Comparison of ENCODE assay signal across 8 mouse cellular contexts in the genomic region with DNA sequence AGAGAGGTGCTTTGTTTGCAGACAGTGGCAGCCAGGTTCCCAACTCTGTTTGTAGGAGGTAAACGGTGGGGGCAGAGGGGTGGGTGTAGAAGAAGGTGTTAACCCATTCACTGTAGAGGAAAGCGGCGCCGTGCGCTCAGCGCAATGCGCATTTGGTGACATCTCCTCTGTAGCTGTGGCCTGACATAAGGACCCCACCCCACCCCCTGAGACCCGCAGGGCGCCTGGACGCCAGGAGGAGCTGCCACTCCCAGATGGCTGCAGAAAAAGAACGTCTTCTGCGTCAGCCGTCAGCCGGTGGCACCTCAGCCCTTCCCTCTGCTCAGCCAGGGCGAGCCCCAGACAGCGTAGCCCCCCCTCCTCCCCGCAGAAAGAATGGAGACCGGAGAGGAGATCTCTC. TPM values are rescaled to one million over a fixed set of nuclear protein-coding genes. Genes with fewer than 3 reads are reported as not detected.
DNase-seq lines count a peak whose midpoint lies in the region; ATAC-seq and TF ChIP-seq lines count a peak whose summit lies in the region.

No protein-coding gene starts in this region.

- DNase-seq in adrenal gland, postnatal 14 days: peak; percentile 18
- no peak for DNase-seq in adrenal gland, postnatal 4 days (ENCODE audit: low spot score in 2 of 2)
- peak; percentile 37 for DNase-seq in embryonic facial prominence, embryonic 14.5 days (ENCODE audit: low spot score)
- DNase-seq in heart, postnatal 36 days: peak; percentile 55 to 62
- peak; percentile 57 for DNase-seq in stomach, postnatal 0 days (ENCODE audit: low spot score)
- no peak for DNase-seq in frontal cortex, postnatal 10 days (ENCODE audit: low spot score in 2 of 2)
- no peak for DNase-seq in yolk sac, embryonic 10.5 days (ENCODE audit: low spot score)

- WGBS in embryonic facial prominence, embryonic 14.5 days: 3% methylated on average over 12 of the region's 18 CpGs
- WGBS in lung, embryonic 15.5 days: 2% methylated on average over 18 of the region's 18 CpGs
- WGBS in stomach, postnatal 0 days: 8% methylated on average over 14 of the region's 18 CpGs

- H3K9me3 ChIP-seq in embryonic facial prominence, embryonic 14.5 days (ENCODE audit: control insufficient read depth, low read length): no peaks in the 10 kb centered on the region
- H3K9me3 ChIP-seq in lung, embryonic 15.5 days: no peaks in the 10 kb centered on the region
- H3K9me3 ChIP-seq in stomach, postnatal 0 days (ENCODE audit: control insufficient read depth, low read length): no peaks in the 10 kb centered on the region

- intact Hi-C loops in heart, postnatal 36 days (cut with DNase I): loop anchor here (5.0 kb wide), 2 partner anchors 136 to 181 kb away; no protein-coding TSS in a partner anchor

- H3K27ac ChIP-seq in embryonic facial prominence, embryonic 14.5 days (replicated peaks; ENCODE audit: low read depth, low read length): no peak overlapping the region
- H3K27ac ChIP-seq in lung, embryonic 15.5 days: peak overlapping the region; percentile 54
- no peak overlapping the region for H3K27ac ChIP-seq in stomach, postnatal 0 days (replicated peaks)

- ATAC-seq in embryonic facial prominence, embryonic 14.5 days (ENCODE audit: low read depth): peak; percentile 69
- peak; percentile 32; the same call in 1 of the 2 replicates for ATAC-seq in lung, embryonic 15.5 days (ENCODE audit: borderline replicate concordance, extremely low read depth, low FRiP score, low TSS enrichment)
- ATAC-seq in stomach, postnatal 0 days (ENCODE audit: low FRiP score, low TSS enrichment): peak; percentile 77

- peaks cover 37% of the 10 kb centered on the region for H3K4me1 ChIP-seq in embryonic facial prominence, embryonic 14.5 days (ENCODE audit: control insufficient read depth, insufficient read depth, low read length)
- peaks cover 61% of the 10 kb centered on the region for H3K4me1 ChIP-seq in lung, embryonic 15.5 days
- peaks cover 6% of the 10 kb centered on the region; the same call in 1 of the 2 replicates for H3K4me1 ChIP-seq in stomach, postnatal 0 days (replicated peaks; ENCODE audit: control insufficient read depth, insufficient read depth)

- peak; percentile 34; the same call in 1 of the 2 replicates for TF ChIP-seq CTCF in stomach, postnatal 0 days (IDR thresholded peaks at IDR 0.05; ENCODE audit: low read depth)

- no peaks in the 10 kb centered on the region; the same call in 1 of the 2 replicates for H3K27me3 ChIP-seq in embryonic facial prominence, embryonic 14.5 days (replicated peaks; ENCODE audit: control insufficient read depth, insufficient read depth, low read length)
- H3K27me3 ChIP-seq in lung, embryonic 15.5 days: no peaks in the 10 kb centered on the region
- H3K27me3 ChIP-seq in stomach, postnatal 0 days (ENCODE audit: control insufficient read depth, insufficient read depth, low read length): no peaks in the 10 kb centered on the region

- peak overlapping the region; percentile 48 for H3K9ac ChIP-seq in embryonic facial prominence, embryonic 14.5 days (ENCODE audit: low read depth, low read length)
- H3K9ac ChIP-seq in lung, embryonic 15.5 days: peak overlapping the region; percentile 44
- peak overlapping the region; percentile 38; the same call in 1 of the 2 replicates for H3K9ac ChIP-seq in stomach, postnatal 0 days (ENCODE audit: low read length)

- no peak for TF ChIP-seq EP300 in stomach, postnatal 0 days (optimal IDR thresholded peaks at IDR 0.05)

- H3K36me3 ChIP-seq in embryonic facial prominence, embryonic 14.5 days (ENCODE audit: control insufficient read depth, insufficient read depth, low read length): no peaks in the 10 kb centered on the region
- H3K36me3 ChIP-seq in lung, embryonic 15.5 days: 0 out of 2 replicates have a peak, but pooled peaks cover 3% of the 10 kb centered on the region
- no peaks in the 10 kb centered on the region for H3K36me3 ChIP-seq in stomach, postnatal 0 days (ENCODE audit: control insufficient read depth, insufficient read depth, low read length)

- H3K4me3 ChIP-seq in embryonic facial prominence, embryonic 14.5 days (ENCODE audit: low read depth, low read length): peak overlapping the region; percentile 33
- peak overlapping the region; percentile 33 for H3K4me3 ChIP-seq in lung, embryonic 15.5 days
- H3K4me3 ChIP-seq in stomach, postnatal 0 days (ENCODE audit: low read depth, low read length): peak overlapping the region; percentile 37

- H3K4me2 ChIP-seq in embryonic facial prominence, embryonic 14.5 days (ENCODE audit: low read depth, low read length): peak overlapping the region; percentile 67
- peak overlapping the region; percentile 72 for H3K4me2 ChIP-seq in lung, embryonic 15.5 days
- peak overlapping the region; percentile 68 for H3K4me2 ChIP-seq in stomach, postnatal 0 days (replicated peaks; ENCODE audit: low read depth)

RNA-seq across cellular contexts. Expression of a gene that starts 18.5 kb away (rescaled TPM):
- total RNA-seq in adrenal gland, postnatal 14 days (2021): 18.2 and 24.5 TPM in 2 replicates
- total RNA-seq in adrenal gland, postnatal 4 days (2021): 10 to 100 TPM; 41.3 to 44.5 TPM
- 58.2 and 64.0 TPM in 2 replicates for polyA plus RNA-seq in embryonic facial prominence, embryonic 14.5 days (2014; fragmentation: Nextera tagmentation; extraction: Ambion mirVana)
- 10 to 100 TPM; 44.7 to 57.0 TPM for total RNA-seq in heart, postnatal 36 days (2021)
- 121 and 124 TPM in 2 replicates for polyA plus RNA-seq in lung, embryonic 15.5 days (2015; fragmentation: Nextera tagmentation; extraction: Ambion mirVana)
- polyA plus RNA-seq in stomach, postnatal 0 days (2015; fragmentation: Nextera tagmentation; extraction: Ambion mirVana): 90.4 and 92.3 TPM in 2 replicates

Comparison
In these comparisons a context has a peak if more than half of its experiments do, and no peak if none do; other contexts are left out.
1. DNase-seq: peak in adrenal gland, postnatal 14 days (single experiment), embryonic facial prominence, embryonic 14.5 days (single experiment), heart, postnatal 36 days (2 of 2) and stomach, postnatal 0 days (single experiment); none in adrenal gland, postnatal 4 days (0 of 2), frontal cortex, postnatal 10 days (0 of 2) and yolk sac, embryonic 10.5 days (single experiment).
2. Peak in every context shown above with its lines, with median percentiles within 50 percentile points of each other: ATAC-seq, H3K4me2 ChIP-seq, H3K4me3 ChIP-seq and H3K9ac ChIP-seq.